Mouse (Mus musculus) intestine, embryonic 16.5 days (tissue): ENCODE results near the gene Bcl2l2. TPM values are rescaled to one million over a fixed set of nuclear protein-coding genes. Genes with fewer than 3 reads are reported as not detected.
A peak's percentile ranks its signal among the peaks of the same experiment; 100 is the strongest.

Experiments
- ATAC-seq: fragments of 200-750 bp; cut with Nextera tagmentation; 2 replicates; pipeline ENCODE4 v1.8.0; 2017; ENCODE audit warnings: moderate TSS enrichment, moderate library complexity
- H3K27ac ChIP-seq: fragments of 300-500 bp; sonication (generic); 2 replicates; pipeline ENCODE4 v1.5.1; 2014; ENCODE audit warnings: mild to moderate bottlenecking, low read length
- H3K27me3 ChIP-seq: fragments of 300-500 bp; sonication (generic); replicated peaks from 2 replicates; pipeline ENCODE4 v1.6.1; 2014; ENCODE audit warnings: low read length, control low read depth, mixed read lengths; ENCODE audit not compliant: control insufficient read depth, insufficient read depth
- H3K36me3 ChIP-seq: fragments of 300-500 bp; sonication (generic); 2 replicates; pipeline ENCODE4 v1.6.1; 2014; ENCODE audit warnings: low read length, control low read depth; ENCODE audit not compliant: control insufficient read depth, insufficient read depth
- H3K4me1 ChIP-seq: fragments of 300-500 bp; sonication (generic); 2 replicates; pipeline ENCODE4 v1.6.1; 2014; ENCODE audit warnings: low read length, control low read depth, mixed read lengths; ENCODE audit not compliant: control insufficient read depth, insufficient read depth
- H3K4me2 ChIP-seq: fragments of 300-500 bp; sonication (generic); 2 replicates; pipeline ENCODE4 v1.6.1; 2014; ENCODE audit warnings: low read depth, low read length, control low read depth
- H3K4me3 ChIP-seq: fragments of 300-500 bp; sonication (generic); 2 replicates; pipeline ENCODE4 v1.5.1; 2014; ENCODE audit warnings: mild to moderate bottlenecking, low read length
- H3K9ac ChIP-seq: fragments of 300-500 bp; sonication (generic); 2 replicates; pipeline ENCODE4 v1.6.1; 2014; ENCODE audit warnings: low read depth, low read length
- H3K9me3 ChIP-seq: fragments of 300-500 bp; sonication (generic); 2 replicates; pipeline ENCODE4 v1.6.1; 2016; ENCODE audit warnings: low read length, control low read depth; ENCODE audit not compliant: control insufficient read depth
- WGBS: fragments of 180-500 bp; shearing (Covaris S2); extraction: QIAGEN DNeasy Blood & Tissue Kit; methylation state at CpG from one replicate; pipeline ENCODE4 v1.1.7; 2014; 5-methylcytosine and 5-hydroxymethylcytosine counted together
- polyA plus RNA-seq: library from polyadenylated mRNA; unstranded; fragments of >200 nt; fragmentation: Nextera tagmentation; extraction: Ambion mirVana; gene quantifications from 2 replicates; pipeline ENCODE4 v1.2.1, GENCODE M21; 2015

Gene Bcl2l2
- polyA plus RNA-seq, 1 experiment from 2014 or later, result 5.8 TPM

DNA sequence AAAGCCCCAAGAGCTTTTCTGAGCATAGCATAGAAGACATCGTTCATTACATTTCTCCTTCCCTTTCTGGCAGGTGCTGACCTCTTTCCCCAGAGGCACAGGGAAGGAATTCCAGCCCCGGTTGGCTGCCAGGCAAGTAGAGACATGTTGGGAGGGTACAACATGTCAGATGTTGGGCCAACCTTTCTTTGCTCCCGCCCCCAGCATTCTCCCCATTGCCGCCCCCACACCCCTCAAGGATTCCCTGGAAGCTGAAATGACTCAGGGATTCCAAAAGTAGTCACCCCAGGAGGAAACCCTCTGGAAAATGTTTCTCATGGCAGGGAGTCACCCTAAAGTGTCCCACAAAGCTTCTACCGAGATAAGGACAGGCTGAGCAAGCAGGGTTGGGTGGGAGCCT lies 46.6 kb downstream of the Bcl2l2 start:
- 65% methylated on average over 5 of the region's 5 CpGs for WGBS
- Histone ChIP-seq H3K4me3 (no peak overlapping the region), H3K4me1 (peaks cover 31% of the 10 kb centered on the region), H3K27me3 (no peaks in the 10 kb centered on the region; the same call in 1 of the 2 replicates), H3K4me2 (no peak overlapping the region), H3K9ac (no peak overlapping the region), H3K27ac (no peak overlapping the region), H3K36me3 (no peaks in the 10 kb centered on the region), H3K9me3 (no peaks in the 10 kb centered on the region)
- ATAC-seq, result no peak

- ATAC-seq, result no peak
- H3K9ac ChIP-seq, result no peak overlapping the region
- 8% methylated on average over 2 of the region's 2 CpGs for WGBS
- no peak overlapping the region for H3K27ac ChIP-seq
- peaks cover 31% of the 10 kb centered on the region for H3K4me1 ChIP-seq
- no peaks in the 10 kb centered on the region for H3K36me3 ChIP-seq
- no peaks in the 10 kb centered on the region for H3K9me3 ChIP-seq
- no peaks in the 10 kb centered on the region; the same call in 1 of the 2 replicates for H3K27me3 ChIP-seq
- H3K4me3 ChIP-seq, result no peak overlapping the region
- no peak overlapping the region for H3K4me2 ChIP-seq
Observed at GRCm38 (mm10) chr14:54930431-54930830, 47.3 kb downstream of the Bcl2l2 start.

GRCm38 (mm10) chr14:54932645-54933150 lies 49.5 kb downstream of the Bcl2l2 start, which contains the start of gene Il25:
TSS of gene Il25 (plus strand) at chr14:54932695.
- Histone ChIP-seq H3K9me3 (no peaks in the 10 kb centered on the region), H3K4me3 (no peak within 1 kb of the TSS), H3K9ac (peak within 1 kb of the TSS; percentile 29; the same call in 1 of the 2 replicates), H3K27ac (no peak within 1 kb of the TSS), H3K27me3 (no peaks in the 10 kb centered on the region), H3K4me2 (no peak within 1 kb of the TSS), H3K36me3 (no peaks in the 10 kb centered on the region), H3K4me1 (peaks cover 14% of the 10 kb centered on the region)
- WGBS, result 36% methylated on average over 6 of the region's 6 CpGs
- ATAC-seq, result no peak

DNA sequence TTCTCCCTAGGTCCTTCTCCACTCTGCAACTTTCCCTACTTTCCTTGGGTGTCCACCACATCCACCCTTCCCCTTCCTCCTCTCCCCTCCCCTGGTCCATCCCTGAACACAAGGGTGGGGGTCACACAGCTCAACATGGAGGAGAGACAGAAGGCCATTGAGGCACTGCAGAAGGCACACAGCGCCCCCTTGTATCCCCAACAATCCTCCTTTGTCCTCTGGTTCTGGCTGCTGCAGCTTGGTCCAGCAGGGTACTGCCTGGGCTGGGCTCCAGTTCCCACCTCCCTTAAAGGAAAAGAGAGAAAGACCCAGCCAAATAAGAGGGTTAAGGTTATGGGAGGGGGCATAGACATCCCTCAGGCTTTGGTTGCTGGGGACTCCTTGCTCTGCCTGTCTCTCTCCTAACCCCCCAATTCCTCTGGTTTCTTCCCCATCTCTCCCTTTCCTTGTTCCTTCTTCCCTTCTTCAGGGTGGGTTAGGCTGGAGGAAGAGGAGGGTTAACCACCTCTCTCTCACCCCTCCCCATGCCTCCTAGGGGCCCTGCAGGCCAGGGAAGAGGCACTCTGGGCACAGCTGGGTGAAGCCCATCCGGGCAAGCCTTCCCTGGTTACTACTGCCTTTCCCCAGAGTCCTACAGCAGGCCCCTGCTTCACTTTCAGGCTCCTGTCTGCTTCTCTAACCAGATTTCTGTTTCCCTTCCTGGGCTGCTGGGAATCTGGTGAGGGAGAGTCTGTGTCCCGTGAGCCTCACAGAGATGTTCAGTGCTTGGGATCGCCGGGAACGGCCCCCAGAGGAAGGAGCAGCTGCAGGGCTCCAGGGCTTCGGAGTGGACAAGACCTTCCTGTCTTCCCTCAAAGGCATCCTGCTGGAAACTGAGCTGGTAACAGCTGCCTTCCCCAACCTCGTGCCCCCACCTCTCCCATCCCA lies 53.0 kb downstream of the Bcl2l2 start, which contains the start of gene Cmtm5:
TSS of gene Cmtm5 (plus strand) at position 358 of the 927 bp plus-strand sequence.
- Histone ChIP-seq H3K9ac (no peak within 1 kb of the TSS), H3K4me2 (no peak within 1 kb of the TSS)

DNA sequence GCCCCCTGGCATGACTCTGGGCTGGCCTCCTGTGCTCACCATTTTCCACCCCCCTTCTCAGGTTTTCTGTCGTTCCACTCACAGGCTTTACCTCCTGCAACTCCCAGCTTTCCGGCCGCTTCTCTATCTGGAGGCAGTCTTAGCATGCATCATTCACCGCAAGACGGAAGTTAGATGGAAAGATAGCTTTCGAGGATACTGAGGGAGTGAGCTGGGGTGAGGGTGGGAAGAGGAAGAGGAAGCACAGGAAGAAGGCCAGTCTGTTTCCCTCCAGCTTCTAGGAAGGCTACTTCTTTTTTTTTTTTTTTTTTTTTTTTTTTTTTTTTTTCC lies 53.6 kb downstream of the Bcl2l2 start:
- 49% methylated on average over 6 of the region's 6 CpGs for WGBS
- no peaks in the 10 kb centered on the region for H3K36me3 ChIP-seq
- H3K4me2 ChIP-seq, result no peak overlapping the region
- peaks cover 10% of the 10 kb centered on the region; the same call in 1 of the 2 replicates for H3K4me1 ChIP-seq
- no peak for ATAC-seq
- H3K9me3 ChIP-seq, result no peaks in the 10 kb centered on the region
- H3K4me3 ChIP-seq, result no peak overlapping the region
- no peak overlapping the region for H3K27ac ChIP-seq
- no peaks in the 10 kb centered on the region for H3K27me3 ChIP-seq
- H3K9ac ChIP-seq, result no peak overlapping the region

More for the DNA sequence above, 53.0 kb downstream of the Bcl2l2 start, which contains the start of gene Cmtm5:
- Histone ChIP-seq H3K4me3 (no peak within 1 kb of the TSS), H3K9me3 (no peaks in the 10 kb centered on the region), H3K27ac (peak within 1 kb of the TSS; percentile 52; the same call in 1 of the 2 replicates), H3K4me1 (peaks cover 10% of the 10 kb centered on the region; the same call in 1 of the 2 replicates), H3K36me3 (no peaks in the 10 kb centered on the region), H3K27me3 (no peaks in the 10 kb centered on the region)
- peak; percentile 41; the same call in 1 of the 2 replicates for ATAC-seq
- 39% methylated on average over 8 of the region's 8 CpGs for WGBS

- Histone ChIP-seq H3K9ac (no peak overlapping the region), H3K4me2 (no peak overlapping the region), H3K9me3 (no peaks in the 10 kb centered on the region), H3K27me3 (no peaks in the 10 kb centered on the region), H3K36me3 (no peaks in the 10 kb centered on the region), H3K4me3 (no peak overlapping the region), H3K4me1 (peaks cover 9% of the 10 kb centered on the region; the same call in 1 of the 2 replicates), H3K27ac (no peak overlapping the region)
- WGBS, result 83% methylated on average over 16 of the region's 16 CpGs
- no peak for ATAC-seq
Observed at GRCm38 (mm10) chr14:54937361-54938182, 54.4 kb downstream of the Bcl2l2 start.

Other genes starting within 250 kb of the Bcl2l2 start
- gene Gm17606, start 242.4 kb upstream of the Bcl2l2 start, polyA plus RNA-seq, result not detected in 2 replicates
- gene Cdh24, start 242.0 kb upstream of the Bcl2l2 start, polyA plus RNA-seq, result 1.5 and 1.7 TPM in 2 replicates
- 82.0 and 90.2 TPM in 2 replicates for gene 1700123O20Rik, start 197.2 kb upstream of the Bcl2l2 start, polyA plus RNA-seq
- gene Acin1, start 196.4 kb upstream of the Bcl2l2 start, polyA plus RNA-seq, result 78.7 and 82.6 TPM in 2 replicates
- gene Gm29776, start 184.5 kb upstream of the Bcl2l2 start, polyA plus RNA-seq, result 0.07 and 0.15 TPM in 2 replicates
- 0.28 TPM in 1 of 2 replicates, not detected in the other for gene Cebpe, start 171.2 kb upstream of the Bcl2l2 start, polyA plus RNA-seq
- gene Slc7a8, start 101.4 kb upstream of the Bcl2l2 start, polyA plus RNA-seq, result 45.7 and 60.3 TPM in 2 replicates
- 0.13 TPM in 1 of 2 replicates, not detected in the other for gene Rnf212b, start 69.2 kb upstream of the Bcl2l2 start, polyA plus RNA-seq
- gene Homez, start 12.4 kb upstream of the Bcl2l2 start, polyA plus RNA-seq, result 6.1 and 10.2 TPM in 2 replicates
- 1.4 and 1.8 TPM in 2 replicates for gene Ppp1r3e, start 5.8 kb upstream of the Bcl2l2 start, polyA plus RNA-seq
- 0.49 and 0.76 TPM in 2 replicates for gene Gm20521, start 64 bp downstream of the Bcl2l2 start, polyA plus RNA-seq
- 79.8 and 84.7 TPM in 2 replicates for gene Pabpn1, start 9.1 kb downstream of the Bcl2l2 start, polyA plus RNA-seq
- gene Slc22a17, start 29.8 kb downstream of the Bcl2l2 start, polyA plus RNA-seq, result 21.2 and 23.8 TPM in 2 replicates
- gene Efs, start 42.7 kb downstream of the Bcl2l2 start, polyA plus RNA-seq, result 17.1 and 18.0 TPM in 2 replicates
- gene Il25, start 49.3 kb downstream of the Bcl2l2 start, polyA plus RNA-seq, result 0.12 TPM in 1 of 2 replicates, not detected in the other
- 2.0 and 2.8 TPM in 2 replicates for gene Cmtm5, start 52.9 kb downstream of the Bcl2l2 start, polyA plus RNA-seq
- 0.46 and 0.77 TPM in 2 replicates for gene Myh6, start 83.5 kb downstream of the Bcl2l2 start, polyA plus RNA-seq
- gene Gm17428, start 93.6 kb downstream of the Bcl2l2 start, polyA plus RNA-seq, result not detected in 2 replicates
- gene Myh7, start 111.2 kb downstream of the Bcl2l2 start, polyA plus RNA-seq, result 2.6 and 4.1 TPM in 2 replicates
- gene Ngdn, start 132.1 kb downstream of the Bcl2l2 start, polyA plus RNA-seq, result 87.2 and 89.2 TPM in 2 replicates
- gene Zfhx2, start 208.9 kb downstream of the Bcl2l2 start, polyA plus RNA-seq, result 2.7 and 3.0 TPM in 2 replicates
- gene Thtpa, start 211.4 kb downstream of the Bcl2l2 start, polyA plus RNA-seq, result 17.9 and 20.7 TPM in 2 replicates
- gene Ap1g2, start 223.2 kb downstream of the Bcl2l2 start, polyA plus RNA-seq, result 106 and 120 TPM in 2 replicates
- 0.82 and 1.2 TPM in 2 replicates for gene Jph4, start 233.6 kb downstream of the Bcl2l2 start, polyA plus RNA-seq